Mouse (Mus musculus) heart, embryonic 13.5 days (tissue): ENCODE results near the gene Ptpra. TPM values are rescaled to one million over a fixed set of nuclear protein-coding genes. Genes with fewer than 3 reads are reported as not detected.

Experiments
- ATAC-seq: fragments of 200-750 bp; cut with Nextera tagmentation; 2 replicates; pipeline ENCODE4 v1.8.0; 2017; ENCODE audit warnings: moderate TSS enrichment; ENCODE audit not compliant: insufficient number of reproducible peaks, low FRiP score, low TSS enrichment; ENCODE audit errors: extremely low read depth
- H3K27ac ChIP-seq: fragments of 300-500 bp; sonication (generic); replicated peaks from 2 replicates; pipeline ENCODE4 v1.5.1; 2015; ENCODE audit warnings: moderate library complexity, mild to moderate bottlenecking, inconsistent platforms
- H3K27me3 ChIP-seq: fragments of 300-500 bp; sonication (generic); replicated peaks from 2 replicates; pipeline ENCODE4 v1.6.1; 2015; ENCODE audit warnings: mild to moderate bottlenecking, inconsistent platforms
- H3K36me3 ChIP-seq: fragments of 300-500 bp; sonication (generic); 2 replicates; pipeline ENCODE4 v1.6.1; 2015; ENCODE audit warnings: mild to moderate bottlenecking, inconsistent platforms
- H3K4me1 ChIP-seq: fragments of 300-500 bp; sonication (generic); 2 replicates; pipeline ENCODE4 v1.6.1; 2015; ENCODE audit warnings: inconsistent platforms
- H3K4me2 ChIP-seq: fragments of 300-500 bp; sonication (generic); 2 replicates; pipeline ENCODE4 v1.6.1; 2015; ENCODE audit warnings: inconsistent platforms, mild to moderate bottlenecking, moderate library complexity
- H3K4me3 ChIP-seq: fragments of 300-500 bp; sonication (generic); 2 replicates; pipeline ENCODE4 v1.5.1; 2015; ENCODE audit warnings: moderate library complexity, mild to moderate bottlenecking, inconsistent platforms
- H3K9ac ChIP-seq: fragments of 300-500 bp; sonication (generic); 2 replicates; pipeline ENCODE4 v1.6.1; 2015; ENCODE audit warnings: inconsistent platforms, mild to moderate bottlenecking, moderate library complexity
- H3K9me3 ChIP-seq: fragments of 300-500 bp; sonication (generic); 2 replicates; pipeline ENCODE4 v1.6.1; 2016; ENCODE audit warnings: inconsistent platforms
- WGBS: fragments of 180-500 bp; shearing (Covaris S2); methylation state at CpG from one replicate; pipeline ENCODE4 v1.1.7; 2015; ENCODE audit warnings: mixed read lengths; 5-methylcytosine and 5-hydroxymethylcytosine counted together
- polyA plus RNA-seq: library from polyadenylated mRNA; unstranded; fragments of >200 nt; fragmentation: Nextera tagmentation; extraction: Ambion mirVana; gene quantifications from 2 replicates; pipeline ENCODE4 v1.2.1, GENCODE M21; 2015

Ptpra gene
- polyA plus RNA-seq, 1 experiment from 2014 or later, result 64.0 TPM

GRCm38 (mm10) chr2:130466438-130466837, 16.4 kb downstream of the Ptpra start:
- H3K36me3 ChIP-seq, result peaks cover 7% of the 10 kb centered on the region; the same call in 1 of the 2 replicates
- ATAC-seq, result no peak
- H3K4me3 ChIP-seq, result no peak overlapping the region
- H3K4me2 ChIP-seq, result no peak overlapping the region
- H3K9me3 ChIP-seq, result no peaks in the 10 kb centered on the region
- H3K9ac ChIP-seq, result no peak overlapping the region
- H3K27me3 ChIP-seq, result no peaks in the 10 kb centered on the region
- 82% methylated on average over 1 of the region's 1 CpGs for WGBS
- no peak overlapping the region for H3K27ac ChIP-seq
- H3K4me1 ChIP-seq, result peaks cover 26% of the 10 kb centered on the region

GRCm38 (mm10) chr2:130469366-130469765, 19.3 kb downstream of the Ptpra start:
- no peak overlapping the region for H3K9ac ChIP-seq
- no peak overlapping the region for H3K27ac ChIP-seq
- ATAC-seq, result no peak
- H3K4me1 ChIP-seq, result peaks cover 31% of the 10 kb centered on the region
- H3K27me3 ChIP-seq, result no peaks in the 10 kb centered on the region
- no peaks in the 10 kb centered on the region for H3K9me3 ChIP-seq
- no peak overlapping the region for H3K4me3 ChIP-seq
- no peaks in the 10 kb centered on the region for H3K36me3 ChIP-seq
- no peak overlapping the region for H3K4me2 ChIP-seq
- WGBS, result 76% methylated on average over 4 of the region's 4 CpGs

GRCm38 (mm10) chr2:130469935-130470334, 19.9 kb downstream of the Ptpra start:
- Histone ChIP-seq H3K9ac (no peak overlapping the region), H3K36me3 (no peaks in the 10 kb centered on the region), H3K4me1 (peaks cover 30% of the 10 kb centered on the region), H3K4me2 (no peak overlapping the region), H3K27me3 (no peaks in the 10 kb centered on the region), H3K9me3 (no peaks in the 10 kb centered on the region), H3K27ac (no peak overlapping the region), H3K4me3 (no peak overlapping the region)
- 12% methylated on average over 2 of the region's 2 CpGs for WGBS
- ATAC-seq, result no peak

GRCm38 (mm10) chr2:130472908-130473510, 22.9 kb downstream of the Ptpra start:
- peaks cover 45% of the 10 kb centered on the region for H3K4me1 ChIP-seq
- no peak overlapping the region for H3K9ac ChIP-seq
- no peak overlapping the region for H3K27ac ChIP-seq
- no peak overlapping the region for H3K4me3 ChIP-seq
- no peak for ATAC-seq
- H3K36me3 ChIP-seq, result peaks cover 5% of the 10 kb centered on the region
- WGBS, result 61% methylated on average over 8 of the region's 8 CpGs
- H3K27me3 ChIP-seq, result no peaks in the 10 kb centered on the region
- H3K4me2 ChIP-seq, result no peak overlapping the region
- H3K9me3 ChIP-seq, result no peaks in the 10 kb centered on the region

GRCm38 (mm10) chr2:130475764-130476163, 25.7 kb downstream of the Ptpra start:
- peaks cover 16% of the 10 kb centered on the region for H3K36me3 ChIP-seq
- no peaks in the 10 kb centered on the region for H3K27me3 ChIP-seq
- no peak overlapping the region for H3K4me2 ChIP-seq
- peaks cover 30% of the 10 kb centered on the region for H3K4me1 ChIP-seq
- peaks cover 5% of the 10 kb centered on the region; the same call in 1 of the 2 replicates for H3K9me3 ChIP-seq
- no peak overlapping the region for H3K27ac ChIP-seq
- H3K9ac ChIP-seq, result no peak overlapping the region
- H3K4me3 ChIP-seq, result no peak overlapping the region
- WGBS, result 87% methylated on average over 11 of the region's 11 CpGs
- ATAC-seq, result no peak

GRCm38 (mm10) chr2:130476666-130477297, 26.7 kb downstream of the Ptpra start:
- ATAC-seq, result no peak
- H3K4me3 ChIP-seq, result no peak overlapping the region
- no peak overlapping the region for H3K9ac ChIP-seq
- H3K27ac ChIP-seq, result no peak overlapping the region
- peaks cover 30% of the 10 kb centered on the region for H3K4me1 ChIP-seq
- peaks cover 16% of the 10 kb centered on the region for H3K36me3 ChIP-seq
- H3K4me2 ChIP-seq, result no peak overlapping the region
- peaks cover 5% of the 10 kb centered on the region; the same call in 1 of the 2 replicates for H3K9me3 ChIP-seq
- WGBS, result 70% methylated on average over 6 of the region's 6 CpGs
- H3K27me3 ChIP-seq, result no peaks in the 10 kb centered on the region

GRCm38 (mm10) chr2:130482177-130482576, 32.1 kb downstream of the Ptpra start:
- Histone ChIP-seq H3K4me3 (no peak overlapping the region), H3K36me3 (peaks cover 16% of the 10 kb centered on the region), H3K27me3 (no peaks in the 10 kb centered on the region), H3K4me2 (no peak overlapping the region), H3K4me1 (no peaks in the 10 kb centered on the region), H3K9ac (no peak overlapping the region), H3K27ac (no peak overlapping the region), H3K9me3 (peaks cover 5% of the 10 kb centered on the region; the same call in 1 of the 2 replicates)
- no peak for ATAC-seq
- 90% methylated on average over 4 of the region's 4 CpGs for WGBS

- H3K27me3 ChIP-seq, result no peaks in the 10 kb centered on the region
- no peak overlapping the region for H3K4me2 ChIP-seq
- H3K9ac ChIP-seq, result no peak overlapping the region
- WGBS, result 92% methylated on average over 3 of the region's 3 CpGs
- peaks cover 5% of the 10 kb centered on the region; the same call in 1 of the 2 replicates for H3K9me3 ChIP-seq
- ATAC-seq, result no peak
- no peaks in the 10 kb centered on the region for H3K4me1 ChIP-seq
- no peak overlapping the region for H3K4me3 ChIP-seq
- no peak overlapping the region for H3K27ac ChIP-seq
- H3K36me3 ChIP-seq, result peaks cover 14% of the 10 kb centered on the region
These were observed 32.6 kb downstream of the Ptpra start for GRCm38 (mm10) chr2:130482700-130483099.

GRCm38 (mm10) chr2:130484206-130484605, 34.1 kb downstream of the Ptpra start:
- Histone ChIP-seq H3K9ac (no peak overlapping the region), H3K27me3 (no peaks in the 10 kb centered on the region), H3K4me2 (no peak overlapping the region), H3K36me3 (peaks cover 3% of the 10 kb centered on the region; the same call in 1 of the 2 replicates), H3K4me3 (no peak overlapping the region), H3K27ac (no peak overlapping the region), H3K9me3 (peaks cover 3% of the 10 kb centered on the region; the same call in 1 of the 2 replicates), H3K4me1 (no peaks in the 10 kb centered on the region)
- no peak for ATAC-seq
- 71% methylated on average over 1 of the region's 1 CpGs for WGBS

GRCm38 (mm10) chr2:130488002-130488401, 37.9 kb downstream of the Ptpra start:
- WGBS, result 83% methylated on average over 2 of the region's 2 CpGs
- Histone ChIP-seq H3K4me2 (no peak overlapping the region), H3K36me3 (0 out of 2 replicates have a peak, but pooled peaks cover 2% of the 10 kb centered on the region), H3K27ac (no peak overlapping the region), H3K4me3 (no peak overlapping the region), H3K9me3 (0 out of 2 replicates have a peak, but pooled peaks cover 3% of the 10 kb centered on the region), H3K4me1 (peaks cover 18% of the 10 kb centered on the region), H3K9ac (no peak overlapping the region), H3K27me3 (no peaks in the 10 kb centered on the region)
- no peak for ATAC-seq

- Histone ChIP-seq H3K4me2 (no peak overlapping the region), H3K27me3 (no peaks in the 10 kb centered on the region)
These were observed 38.5 kb downstream of the Ptpra start for GRCm38 (mm10) chr2:130488600-130488999.

More at GRCm38 (mm10) chr2:130488600-130488999, 38.5 kb downstream of the Ptpra start:
- Histone ChIP-seq H3K4me1 (peaks cover 18% of the 10 kb centered on the region), H3K27ac (no peak overlapping the region), H3K9me3 (0 out of 2 replicates have a peak, but pooled peaks cover 3% of the 10 kb centered on the region), H3K4me3 (no peak overlapping the region), H3K9ac (no peak overlapping the region), H3K36me3 (0 out of 2 replicates have a peak, but pooled peaks cover 4% of the 10 kb centered on the region)
- WGBS, result 82% methylated on average over 4 of the region's 4 CpGs
- no peak for ATAC-seq
